Mouse (Mus musculus) E14TG2a.4 (cell line): ENCODE data around the gene Ttll13.

Source experiments
- H3K27me3 ChIP-seq: 2 replicates; pipeline ENCODE4 v1.6.1; 2014; ENCODE audit warnings: low read length, control low read depth; ENCODE audit not compliant: insufficient read depth
- H3K36me3 ChIP-seq: 2 replicates; pipeline ENCODE4 v1.6.1; 2014; ENCODE audit warnings: low read length, control low read depth; ENCODE audit not compliant: insufficient read depth
- H3K4me1 ChIP-seq: replicated peaks from 2 replicates; pipeline ENCODE4 v1.6.1; 2014; ENCODE audit warnings: low read depth, low read length, control low read depth
- H3K4me3 ChIP-seq: replicated peaks from 2 replicates; pipeline ENCODE4 v1.5.1; 2014; ENCODE audit warnings: mild to moderate bottlenecking, low read length
- H3K9me3 ChIP-seq: 2 replicates; pipeline ENCODE4 v1.6.1; 2014; ENCODE audit warnings: low read length, control low read depth
- CTCF ChIP-seq: conservative IDR thresholded peaks from 2 replicates; pipeline ENCODE4 v1.5.1; 2014; ENCODE audit warnings: low read length
- NANOG ChIP-seq: IDR thresholded peaks from 2 replicates; pipeline ENCODE4 v1.6.1; 2014; ENCODE audit warnings: borderline replicate concordance, low read length, mixed read lengths
- POU5F1 ChIP-seq: IDR thresholded peaks from 2 replicates; pipeline ENCODE4 v1.6.1; 2014; ENCODE audit warnings: low read length, borderline replicate concordance

The Ttll13 gene

DNA sequence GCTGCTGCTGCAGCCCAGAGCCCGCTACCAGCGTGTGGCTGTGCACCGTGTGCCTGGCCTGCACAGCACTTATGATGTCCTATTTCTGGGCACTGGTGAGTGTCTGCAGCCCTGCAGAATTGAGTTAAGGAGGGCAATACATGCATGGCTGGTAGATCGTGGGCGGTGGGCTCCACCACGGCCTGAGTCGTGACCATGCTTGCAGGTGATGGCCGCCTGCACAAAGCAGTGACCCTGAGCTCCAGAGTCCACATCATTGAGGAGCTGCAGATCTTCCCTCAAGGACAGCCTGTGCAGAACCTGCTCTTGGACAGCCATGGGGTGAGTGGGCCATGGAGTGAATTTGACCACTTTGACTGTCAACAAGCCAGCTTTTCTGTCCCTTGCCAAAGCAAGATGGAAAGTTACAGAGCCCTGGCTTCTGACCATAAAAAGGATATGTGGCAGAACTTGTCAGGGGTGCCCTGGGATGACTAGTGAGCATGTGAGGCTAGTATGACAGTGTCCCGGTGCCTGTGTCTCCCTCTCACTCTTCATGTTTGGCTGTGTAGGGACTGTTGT lies 25.9 kb upstream of the Ttll13 start:
- no peaks in the 10 kb centered on the region for H3K9me3 ChIP-seq
- peak overlapping the region; percentile 51 for H3K4me3 ChIP-seq
- H3K4me1 ChIP-seq: peaks cover 94% of the 10 kb centered on the region
- H3K27me3 ChIP-seq: no peaks in the 10 kb centered on the region
- peaks cover 98% of the 10 kb centered on the region for H3K36me3 ChIP-seq
- TF ChIP-seq NANOG: no peak
- TF ChIP-seq POU5F1: no peak
- TF ChIP-seq CTCF: no peak

- H3K9me3 ChIP-seq: no peaks in the 10 kb centered on the region
- H3K4me1 ChIP-seq: peaks cover 93% of the 10 kb centered on the region
- H3K27me3 ChIP-seq: no peaks in the 10 kb centered on the region
- TF ChIP-seq CTCF (no peak), POU5F1 (peak; percentile 77)
- peaks cover 98% of the 10 kb centered on the region for H3K36me3 ChIP-seq
- peak overlapping the region; percentile 51; the same call in 1 of the 2 replicates for H3K4me3 ChIP-seq
Measured at GRCm38 (mm10) chr7:80221179-80221750, 24.9 kb upstream of the Ttll13 start.

GRCm38 (mm10) chr7:80227065-80227464 lies 19.1 kb upstream of the Ttll13 start:
- peaks cover 94% of the 10 kb centered on the region for H3K4me1 ChIP-seq
- peak; percentile 32 for TF ChIP-seq CTCF
- no peak for TF ChIP-seq NANOG
- no peak for TF ChIP-seq POU5F1
- no peaks in the 10 kb centered on the region for H3K9me3 ChIP-seq
- peaks cover 88% of the 10 kb centered on the region for H3K36me3 ChIP-seq
- H3K4me3 ChIP-seq: no peak overlapping the region
- H3K27me3 ChIP-seq: no peaks in the 10 kb centered on the region

- H3K36me3 ChIP-seq: peaks cover 64% of the 10 kb centered on the region
- H3K27me3 ChIP-seq: no peaks in the 10 kb centered on the region
- TF ChIP-seq NANOG (no peak), CTCF (no peak), POU5F1 (no peak)
- peaks cover 75% of the 10 kb centered on the region for H3K4me1 ChIP-seq
- H3K4me3 ChIP-seq: no peak overlapping the region
- H3K9me3 ChIP-seq: no peaks in the 10 kb centered on the region
Measured at GRCm38 (mm10) chr7:80230196-80230595, 16.0 kb upstream of the Ttll13 start.

GRCm38 (mm10) chr7:80231971-80232488 lies 14.1 kb upstream of the Ttll13 start:
- no peak for TF ChIP-seq POU5F1
- Histone ChIP-seq H3K27me3 (no peaks in the 10 kb centered on the region), H3K4me3 (peak overlapping the region; percentile 91), H3K36me3 (peaks cover 61% of the 10 kb centered on the region), H3K4me1 (peaks cover 59% of the 10 kb centered on the region), H3K9me3 (no peaks in the 10 kb centered on the region)

DNA sequence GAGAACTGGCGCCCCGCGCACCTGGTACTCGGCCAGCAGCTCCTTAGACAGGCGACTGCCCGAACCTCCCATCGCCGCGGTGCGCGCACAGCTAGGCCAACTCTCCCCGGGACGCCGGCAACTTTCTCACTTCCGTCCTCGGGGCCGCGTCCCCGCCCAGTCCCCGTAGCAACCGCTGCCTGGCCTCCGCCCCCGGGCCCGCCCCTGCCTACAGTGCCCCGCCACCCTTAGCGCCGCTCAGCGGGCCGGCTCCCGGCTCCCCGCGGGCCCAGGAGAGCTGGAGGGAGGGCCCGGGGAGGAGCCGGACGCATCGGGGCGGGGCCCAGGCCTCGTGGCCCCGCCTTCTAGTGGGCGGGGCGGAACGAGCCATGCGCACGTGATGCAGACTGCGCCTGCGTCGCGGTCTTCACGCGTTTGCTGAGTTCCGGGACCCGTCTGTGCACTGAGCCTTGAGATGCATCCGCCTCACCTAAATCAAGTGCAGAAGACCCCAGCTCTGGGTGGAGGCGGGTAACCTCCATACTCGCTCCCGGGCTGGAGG lies 13.6 kb upstream of the Ttll13 start, which contains the start of the genes Cib1 and Gdpgp1:
Gene Cib1 (minus strand): TSS at position 325 of the 541 bp plus-strand sequence.
Gene Gdpgp1 (plus strand): TSS at position 377 of the 541 bp plus-strand sequence.
- H3K36me3 ChIP-seq: peaks cover 56% of the 10 kb centered on the region
- H3K9me3 ChIP-seq: no peaks in the 10 kb centered on the region
- no peaks in the 10 kb centered on the region for H3K27me3 ChIP-seq
- no peak for TF ChIP-seq POU5F1
- TF ChIP-seq NANOG: no peak
- TF ChIP-seq CTCF: no peak
- peak within 1 kb of the TSS; percentile 91 for H3K4me3 ChIP-seq
- peaks cover 54% of the 10 kb centered on the region for H3K4me1 ChIP-seq

DNA sequence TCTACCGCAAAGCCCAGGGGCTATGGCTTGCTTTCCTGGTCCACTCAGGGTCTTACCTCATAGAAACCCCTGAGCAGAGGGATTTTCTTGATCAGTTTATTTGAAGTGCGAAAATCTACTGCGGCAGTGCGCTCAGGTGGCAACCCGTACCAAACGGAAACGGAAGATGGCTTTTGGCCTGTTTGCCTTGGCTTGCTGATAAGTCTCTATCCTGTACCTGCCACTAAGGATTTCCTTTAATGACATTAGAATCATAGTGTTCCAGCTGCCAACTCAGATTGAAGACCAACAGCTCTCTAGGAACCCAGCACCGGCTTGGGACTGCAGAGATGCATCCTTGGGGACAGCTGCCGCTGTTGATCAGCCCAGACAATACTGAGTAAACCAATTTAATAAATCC lies 12.4 kb upstream of the Ttll13 start:
- H3K36me3 ChIP-seq: peaks cover 51% of the 10 kb centered on the region
- H3K4me1 ChIP-seq: peaks cover 52% of the 10 kb centered on the region
- TF ChIP-seq CTCF: no peak
- no peak for TF ChIP-seq NANOG
- TF ChIP-seq POU5F1: no peak
- H3K4me3 ChIP-seq: peak overlapping the region; percentile 91
- H3K9me3 ChIP-seq: no peaks in the 10 kb centered on the region
- H3K27me3 ChIP-seq: no peaks in the 10 kb centered on the region

GRCm38 (mm10) chr7:80238542-80238941 lies 7.6 kb upstream of the Ttll13 start:
- no peaks in the 10 kb centered on the region for H3K27me3 ChIP-seq
- TF ChIP-seq POU5F1: no peak
- H3K4me3 ChIP-seq: peak overlapping the region; percentile 65
- no peaks in the 10 kb centered on the region for H3K9me3 ChIP-seq
- H3K36me3 ChIP-seq: peaks cover 59% of the 10 kb centered on the region
- peaks cover 47% of the 10 kb centered on the region for H3K4me1 ChIP-seq
